Mouse (Mus musculus): ENCODE measurements around the gene Skp2. TPM values are rescaled to one million over a fixed set of nuclear protein-coding genes. Genes with fewer than 3 reads are reported as not detected.
A peak's percentile ranks its signal among the peaks of the same experiment; 100 is the strongest.

The Skp2 gene
- polyA plus RNA-seq, 2 experiments = 9.8 to 23.2 TPM

- no peak overlapping the region for H3K4me3 ChIP-seq (ENCODE audit: insufficient read depth in 1 of 2, low read depth in 2 of 2, low read length in 2 of 2)
- no peak for DNase-seq (ENCODE audit: low read depth in 3 of 3, low spot score in 3 of 3)
- H3K27me3 ChIP-seq (ENCODE audit: control insufficient read depth, insufficient read depth, low read length) = no peaks in the 10 kb centered on the region
- WGBS (ENCODE audit: insufficient replicate concordance) = 73% methylated on average over 7 of the region's 7 CpGs
- no peak overlapping the region; the same call in 1 of the 2 replicates for H3K9ac ChIP-seq (replicated peaks)
- H3K9me3 ChIP-seq (ENCODE audit: control insufficient read depth, low read length) = no peaks in the 10 kb centered on the region
- H3K36me3 ChIP-seq (replicated peaks; ENCODE audit: control insufficient read depth, insufficient read depth, low read depth) = peaks cover 31% of the 10 kb centered on the region
- 0 out of 4 replicates have a peak, but pooled peaks cover 0 to 3% of the 10 kb centered on the region in 2 experiments for H3K4me1 ChIP-seq (replicated peaks; ENCODE audit: control insufficient read depth in 2 of 2, insufficient read depth in 2 of 2, low read length in 1 of 2)
- TF ChIP-seq CTCF (IDR thresholded peaks at IDR 0.05; ENCODE audit: low read depth) (no peak), EP300 (IDR thresholded peaks at IDR 0.05; ENCODE audit: low read depth) (no peak)
- H3K27ac ChIP-seq = no peak overlapping the region
- ATAC-seq (ENCODE audit: insufficient read depth) = no peak
- H3K4me2 ChIP-seq (ENCODE audit: low read depth) = no peak overlapping the region
Measured at GRCm38 (mm10) chr15:9127051-9127791, 28.0 kb downstream of the Skp2 start.

GRCm38 (mm10) chr15:9124856-9125255, 30.4 kb downstream of the Skp2 start:
- 90% methylated on average over 21 of the region's 21 CpGs for WGBS (ENCODE audit: insufficient replicate concordance)
- H3K36me3 ChIP-seq (replicated peaks; ENCODE audit: control insufficient read depth, insufficient read depth, low read depth) = peaks cover 39% of the 10 kb centered on the region
- ATAC-seq (ENCODE audit: insufficient read depth) = no peak

GRCm38 (mm10) chr15:9122989-9123388, 32.2 kb downstream of the Skp2 start:
- TF ChIP-seq EP300 (IDR thresholded peaks at IDR 0.05; ENCODE audit: low read depth) = no peak
- no peak for TF ChIP-seq CTCF (IDR thresholded peaks at IDR 0.05; ENCODE audit: low read depth)
- no peak overlapping the region for H3K27ac ChIP-seq
- H3K27me3 ChIP-seq (ENCODE audit: control insufficient read depth, insufficient read depth, low read length) = no peaks in the 10 kb centered on the region
- 82% methylated on average over 4 of the region's 4 CpGs for WGBS (ENCODE audit: insufficient replicate concordance)
- DNase-seq (ENCODE audit: low read depth in 3 of 3, low spot score in 3 of 3) (no peak), ATAC-seq (ENCODE audit: insufficient read depth) (no peak)
- peaks cover 51% of the 10 kb centered on the region for H3K36me3 ChIP-seq (replicated peaks; ENCODE audit: control insufficient read depth, insufficient read depth, low read depth)
- 0 out of 4 replicates have a peak, but pooled peaks cover 0 to 3% of the 10 kb centered on the region in 2 experiments for H3K4me1 ChIP-seq (replicated peaks; ENCODE audit: control insufficient read depth in 2 of 2, insufficient read depth in 2 of 2, low read length in 1 of 2)
- H3K4me2 ChIP-seq (ENCODE audit: low read depth) = no peak overlapping the region
- H3K9ac ChIP-seq (replicated peaks) = no peak overlapping the region
- H3K4me3 ChIP-seq (ENCODE audit: insufficient read depth in 1 of 2, low read depth in 2 of 2, low read length in 2 of 2) = no peak overlapping the region
- H3K9me3 ChIP-seq (ENCODE audit: control insufficient read depth, low read length) = no peaks in the 10 kb centered on the region

More at GRCm38 (mm10) chr15:9124856-9125255, 30.4 kb downstream of the Skp2 start:
- H3K27me3 ChIP-seq (ENCODE audit: control insufficient read depth, insufficient read depth, low read length) = no peaks in the 10 kb centered on the region
- TF ChIP-seq EP300 (IDR thresholded peaks at IDR 0.05; ENCODE audit: low read depth) = no peak
- TF ChIP-seq CTCF (IDR thresholded peaks at IDR 0.05; ENCODE audit: low read depth) = no peak
- H3K4me1 ChIP-seq (replicated peaks; ENCODE audit: control insufficient read depth in 2 of 2, insufficient read depth in 2 of 2, low read length in 1 of 2) = 0 out of 4 replicates have a peak, but pooled peaks cover 0 to 3% of the 10 kb centered on the region in 2 experiments
- H3K27ac ChIP-seq = no peak overlapping the region
- no peaks in the 10 kb centered on the region for H3K9me3 ChIP-seq (ENCODE audit: control insufficient read depth, low read length)
- H3K4me2 ChIP-seq (ENCODE audit: low read depth) = no peak overlapping the region
- H3K9ac ChIP-seq (replicated peaks) = no peak overlapping the region
- DNase-seq (ENCODE audit: low read depth in 3 of 3, low spot score in 3 of 3) = no peak
- H3K4me3 ChIP-seq (ENCODE audit: insufficient read depth in 1 of 2, low read depth in 2 of 2, low read length in 2 of 2) = no peak overlapping the region

GRCm38 (mm10) chr15:9120081-9120480, 35.1 kb downstream of the Skp2 start:
- Histone ChIP-seq H3K4me2 (ENCODE audit: low read depth) (no peak overlapping the region), H3K27me3 (ENCODE audit: control insufficient read depth, insufficient read depth, low read length) (no peaks in the 10 kb centered on the region), H3K9me3 (ENCODE audit: control insufficient read depth, low read length) (no peaks in the 10 kb centered on the region), H3K4me3 (ENCODE audit: insufficient read depth in 1 of 2, low read depth in 2 of 2, low read length in 2 of 2) (no peak overlapping the region), H3K36me3 (replicated peaks; ENCODE audit: control insufficient read depth, insufficient read depth, low read depth) (peaks cover 65% of the 10 kb centered on the region), H3K27ac (no peak overlapping the region), H3K9ac (replicated peaks) (no peak overlapping the region), H3K4me1 (replicated peaks; ENCODE audit: control insufficient read depth in 2 of 2, insufficient read depth in 2 of 2, low read length in 1 of 2) (no peaks in the 10 kb centered on the region; a peak in 2 of 4 replicates)
- no peak for DNase-seq (ENCODE audit: low read depth in 3 of 3, low spot score in 3 of 3)
- ATAC-seq (ENCODE audit: insufficient read depth) = no peak
- TF ChIP-seq CTCF (IDR thresholded peaks at IDR 0.05; ENCODE audit: low read depth) = peak; percentile 97
- TF ChIP-seq EP300 (IDR thresholded peaks at IDR 0.05; ENCODE audit: low read depth) = no peak
- 90% methylated on average over 2 of the region's 2 CpGs for WGBS (ENCODE audit: insufficient replicate concordance)

- Histone ChIP-seq H3K27me3 (ENCODE audit: control insufficient read depth, insufficient read depth, low read length) (no peaks in the 10 kb centered on the region), H3K4me1 (replicated peaks; ENCODE audit: control insufficient read depth in 2 of 2, insufficient read depth in 2 of 2, low read length in 1 of 2) (no peaks in the 10 kb centered on the region; a peak in 2 of 4 replicates), H3K36me3 (replicated peaks; ENCODE audit: control insufficient read depth, insufficient read depth, low read depth) (peaks cover 71% of the 10 kb centered on the region), H3K4me2 (ENCODE audit: low read depth) (no peak overlapping the region), H3K27ac (no peak overlapping the region), H3K9ac (replicated peaks) (no peak overlapping the region), H3K9me3 (ENCODE audit: control insufficient read depth, low read length) (no peaks in the 10 kb centered on the region), H3K4me3 (ENCODE audit: insufficient read depth in 1 of 2, low read depth in 2 of 2, low read length in 2 of 2) (no peak overlapping the region)
- DNase-seq (ENCODE audit: low read depth in 3 of 3, low spot score in 3 of 3) = no peak
- 78% methylated on average over 4 of the region's 4 CpGs for WGBS (ENCODE audit: insufficient replicate concordance)
- no peak for TF ChIP-seq EP300 (IDR thresholded peaks at IDR 0.05; ENCODE audit: low read depth)
- ATAC-seq (ENCODE audit: insufficient read depth) = no peak
Measured at GRCm38 (mm10) chr15:9118852-9119251, 36.4 kb downstream of the Skp2 start.

Data from liver, embryonic 14.5 days (tissue).